Mouse (Mus musculus) heart, postnatal 0 days (tissue): ENCODE data around the gene Phlpp2. TPM values are rescaled to one million over a fixed set of nuclear protein-coding genes. Genes with fewer than 3 reads are reported as not detected.

Experiments
- ATAC-seq: fragments of 200-750 bp; cut with Nextera tagmentation; 2 replicates; pipeline ENCODE4 v1.8.0; 2017; ENCODE audit warnings: low read depth, moderate number of reproducible peaks, moderate library complexity; ENCODE audit not compliant: insufficient read depth
- DNase-seq: peaks from one replicate; pipeline ENCODE4 v3.0.0-alpha.2; 2016; ENCODE audit warnings: low spot score
- H3K27ac ChIP-seq: fragments of 300-500 bp; sonication (generic); 2 replicates; pipeline ENCODE4 v1.5.1; 2014; ENCODE audit warnings: low read depth, mild to moderate bottlenecking
- H3K27me3 ChIP-seq: fragments of 300-500 bp; sonication (generic); 2 replicates; pipeline ENCODE4 v1.6.1; 2014; ENCODE audit warnings: low read length, mixed read lengths; ENCODE audit not compliant: control insufficient read depth, insufficient read depth
- H3K36me3 ChIP-seq: fragments of 300-500 bp; sonication (generic); replicated peaks from 2 replicates; pipeline ENCODE4 v1.6.1; 2014; ENCODE audit warnings: low read length, mixed read lengths; ENCODE audit not compliant: control insufficient read depth, insufficient read depth
- H3K4me1 ChIP-seq: fragments of 300-500 bp; sonication (generic); 2 replicates; pipeline ENCODE4 v1.6.1; 2014; ENCODE audit warnings: antibody characterized with exemption; ENCODE audit not compliant: control insufficient read depth, insufficient read depth
- H3K4me2 ChIP-seq: fragments of 300-500 bp; sonication (generic); 2 replicates; pipeline ENCODE4 v1.6.1; 2014; ENCODE audit warnings: low read depth, mild to moderate bottlenecking, low read length, moderate library complexity
- H3K4me3 ChIP-seq: fragments of 300-500 bp; sonication (generic); 2 replicates; pipeline ENCODE4 v1.5.1; 2014; ENCODE audit warnings: low read depth, low read length
- H3K9ac ChIP-seq: fragments of 300-500 bp; sonication (generic); replicated peaks from 2 replicates; pipeline ENCODE4 v1.6.1; 2014; ENCODE audit warnings: low read depth, low read length, mixed read lengths
- H3K9me3 ChIP-seq: fragments of 300-500 bp; sonication (generic); replicated peaks from 2 replicates; pipeline ENCODE4 v1.6.1; 2016; ENCODE audit warnings: low read length; ENCODE audit not compliant: control insufficient read depth
- CTCF ChIP-seq: IDR thresholded peaks from 2 replicates; pipeline ENCODE4 v1.5.1; 2016; ENCODE audit warnings: antibody characterized with exemption, control low read depth, low read depth
- EP300 ChIP-seq: IDR thresholded peaks from 2 replicates; pipeline ENCODE4 v1.6.1; 2016; ENCODE audit warnings: antibody characterized with exemption, low read depth
- WGBS: fragments of 180-500 bp; shearing (Covaris S2); extraction: QIAGEN DNeasy Blood & Tissue Kit; methylation state at CpG from one replicate; pipeline ENCODE4 v1.1.7; 2014; 5-methylcytosine and 5-hydroxymethylcytosine counted together
- polyA plus RNA-seq: library from polyadenylated mRNA; unstranded; fragments of >200 nt; fragmentation: Nextera tagmentation; extraction: Ambion mirVana; gene quantifications from 2 replicates; pipeline ENCODE4 v1.2.1, GENCODE M21; 2015
- total RNA-seq: library from RNA; depleted of rRNA; stranded (reverse); fragments of >200 nt; gene quantifications from 2 replicates; pipeline ENCODE4 v1.2.3, GENCODE M21; 2014; ENCODE audit warnings: low replicate concordance

The Phlpp2 gene
- total and polyA plus RNA-seq, 2 experiments from 2014 or later = 0.67 to 2.3 TPM

GRCm38 (mm10) chr8:109895355-109895754, 27.0 kb downstream of the Phlpp2 start:
- Histone ChIP-seq H3K9ac (no peak overlapping the region), H3K36me3 (peaks cover 7% of the 10 kb centered on the region; the same call in 1 of the 2 replicates), H3K9me3 (0 out of 2 replicates have a peak, but pooled peaks cover 6% of the 10 kb centered on the region), H3K27ac (no peak overlapping the region), H3K4me1 (no peaks in the 10 kb centered on the region), H3K4me3 (no peak overlapping the region), H3K4me2 (no peak overlapping the region), H3K27me3 (no peaks in the 10 kb centered on the region)
- WGBS = 94% methylated on average over 12 of the region's 12 CpGs
- DNase-seq (no peak), ATAC-seq (no peak)
- no peak for TF ChIP-seq EP300
- no peak for TF ChIP-seq CTCF

- Histone ChIP-seq H3K36me3 (peaks cover 18% of the 10 kb centered on the region; the same call in 1 of the 2 replicates), H3K4me2 (no peak overlapping the region), H3K9ac (no peak overlapping the region), H3K4me3 (no peak overlapping the region), H3K9me3 (no peaks in the 10 kb centered on the region), H3K4me1 (no peaks in the 10 kb centered on the region), H3K27me3 (no peaks in the 10 kb centered on the region), H3K27ac (no peak overlapping the region)
- ATAC-seq = no peak
- TF ChIP-seq EP300 (no peak), CTCF (no peak)
- no peak for DNase-seq
Observed at GRCm38 (mm10) chr8:109902379-109902778, 34.0 kb downstream of the Phlpp2 start.

GRCm38 (mm10) chr8:109903909-109904469, 35.6 kb downstream of the Phlpp2 start:
- WGBS = 65% methylated on average over 10 of the region's 10 CpGs
- no peak overlapping the region for H3K27ac ChIP-seq

GRCm38 (mm10) chr8:109904928-109905668, 36.8 kb downstream of the Phlpp2 start:
- Histone ChIP-seq H3K4me1 (no peaks in the 10 kb centered on the region), H3K36me3 (peaks cover 32% of the 10 kb centered on the region), H3K4me3 (no peak overlapping the region), H3K9ac (no peak overlapping the region), H3K27me3 (no peaks in the 10 kb centered on the region), H3K4me2 (no peak overlapping the region), H3K27ac (no peak overlapping the region), H3K9me3 (no peaks in the 10 kb centered on the region)
- no peak for DNase-seq
- TF ChIP-seq EP300 (no peak), CTCF (no peak)
- no peak for ATAC-seq
- 91% methylated on average over 1 of the region's 1 CpGs for WGBS

More at GRCm38 (mm10) chr8:109903909-109904469, 35.6 kb downstream of the Phlpp2 start:
- Histone ChIP-seq H3K27me3 (no peaks in the 10 kb centered on the region), H3K4me1 (no peaks in the 10 kb centered on the region), H3K9me3 (no peaks in the 10 kb centered on the region), H3K9ac (no peak overlapping the region), H3K4me2 (no peak overlapping the region), H3K36me3 (peaks cover 21% of the 10 kb centered on the region), H3K4me3 (no peak overlapping the region)
- TF ChIP-seq CTCF (no peak), EP300 (no peak)
- ATAC-seq (no peak), DNase-seq (no peak)

GRCm38 (mm10) chr8:109906907-109907306, 38.6 kb downstream of the Phlpp2 start:
- WGBS = 82% methylated on average over 3 of the region's 3 CpGs
- no peak overlapping the region for H3K9ac ChIP-seq
- no peak for ATAC-seq
- TF ChIP-seq EP300 = no peak
- DNase-seq = no peak
- peaks cover 49% of the 10 kb centered on the region for H3K36me3 ChIP-seq
- H3K9me3 ChIP-seq = no peaks in the 10 kb centered on the region
- no peak overlapping the region for H3K4me3 ChIP-seq
- H3K4me2 ChIP-seq = no peak overlapping the region
- no peaks in the 10 kb centered on the region for H3K4me1 ChIP-seq
- no peaks in the 10 kb centered on the region for H3K27me3 ChIP-seq
- no peak overlapping the region for H3K27ac ChIP-seq
